Mouse (Mus musculus): Measurements from ENCODE around the gene Ttc17. TPM values are rescaled to one million over a fixed set of nuclear protein-coding genes. Genes with fewer than 3 reads are reported as not detected.
A peak's percentile ranks its signal among the peaks of the same experiment; 100 is the strongest.

Ttc17 gene
- total RNA-seq, 2 experiments from 2014 or later = 13.7 to 15.3 TPM

- intact Hi-C loops (cut with DNase I; ENCODE audit: low total_unique reads) = no loop called here
- DNase-seq = no peak
Observed at GRCm38 (mm10) chr2:94319780-94320179, 86.7 kb downstream of the Ttc17 start.

DNA sequence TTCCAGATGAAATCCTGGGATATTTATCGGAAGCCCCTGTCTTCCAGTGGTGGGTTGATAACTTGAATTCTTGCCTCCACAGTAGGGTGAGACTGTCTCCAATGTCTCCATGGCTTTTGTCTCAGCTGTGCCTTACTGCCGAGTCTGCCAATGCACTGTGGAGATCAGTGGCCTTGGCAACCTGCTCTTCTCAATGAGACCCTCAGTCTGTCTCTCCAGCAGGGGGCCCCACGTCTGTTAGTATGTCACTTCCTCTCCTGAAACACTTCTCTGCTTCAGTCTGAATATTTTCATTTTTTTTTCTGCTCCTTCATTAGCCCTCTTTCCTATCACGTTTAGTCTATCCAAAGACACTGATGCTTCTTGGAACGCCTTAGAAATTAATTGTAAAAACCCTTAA, 90.0 kb downstream of the Ttc17 start:
- intact Hi-C loops (cut with DNase I; ENCODE audit: low total_unique reads) = no loop called here
- no peak for DNase-seq

DNA sequence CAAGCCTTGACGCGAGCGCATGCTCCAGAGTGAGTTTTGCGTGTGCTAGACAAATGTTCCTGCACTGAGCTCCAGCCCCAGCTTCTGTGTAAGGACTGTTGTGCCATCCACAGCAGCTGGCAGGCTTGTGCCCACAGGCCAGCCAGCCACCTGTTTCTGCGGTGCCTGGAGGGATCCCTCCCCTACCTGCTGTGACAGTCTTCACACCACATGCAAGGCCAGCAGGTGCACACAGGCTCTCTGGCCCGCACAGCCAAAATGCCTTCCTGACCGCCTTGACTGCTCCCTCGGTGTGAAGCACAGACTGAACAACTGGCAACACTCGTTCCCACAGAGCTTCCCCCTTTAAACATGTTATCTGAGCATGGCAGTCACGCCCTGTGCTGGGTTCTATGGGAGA, 102.5 kb downstream of the Ttc17 start:
- intact Hi-C loops (cut with DNase I; ENCODE audit: low total_unique reads) = no loop called here
- DNase-seq = peak; percentile 12

DNA sequence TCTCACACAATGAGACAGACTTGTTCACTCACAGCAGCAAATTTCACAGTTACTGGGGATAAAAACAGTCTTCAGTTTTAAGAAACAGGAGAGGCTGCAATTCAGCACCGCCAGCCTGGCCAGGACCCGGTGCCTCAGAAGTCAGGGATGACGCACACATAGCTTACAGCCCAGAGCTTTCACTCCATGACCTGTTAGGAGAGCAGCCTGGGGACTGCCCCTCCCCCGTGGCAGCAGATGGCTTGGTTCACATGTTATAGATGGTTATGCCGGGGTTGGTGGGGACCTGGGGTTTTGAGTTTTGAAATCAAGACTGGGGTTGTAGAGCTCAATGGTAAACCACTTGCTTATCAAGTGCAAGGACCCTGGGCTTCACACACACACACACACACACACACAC, 104.1 kb downstream of the Ttc17 start:
- no peak for DNase-seq
- intact Hi-C loops (cut with DNase I; ENCODE audit: low total_unique reads) = no loop called here

GRCm38 (mm10) chr2:94301749-94302148, 104.7 kb downstream of the Ttc17 start:
- intact Hi-C loops (cut with DNase I; ENCODE audit: low total_unique reads) = no loop called here
- DNase-seq = no peak

DNA sequence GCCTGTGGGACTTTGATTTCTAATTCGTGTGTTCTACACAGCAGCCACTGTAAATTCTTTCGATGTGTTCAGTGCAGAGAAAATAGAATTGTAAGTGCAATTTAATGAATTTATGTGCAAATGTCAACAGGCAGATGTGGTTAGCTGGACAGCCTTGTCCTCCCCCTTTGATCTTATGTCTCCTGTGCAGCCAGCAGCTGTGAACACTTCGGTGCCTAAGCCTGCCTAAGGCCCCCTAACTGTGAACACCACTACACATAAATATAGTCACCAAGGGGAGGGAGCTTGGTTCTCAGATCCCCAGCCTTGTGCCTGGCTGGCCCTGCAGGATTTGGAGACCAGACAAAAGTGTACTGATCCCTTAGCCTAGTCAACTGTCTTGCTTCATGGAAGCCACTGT, 109.0 kb downstream of the Ttc17 start:
- no peak for DNase-seq
- intact Hi-C loops (cut with DNase I; ENCODE audit: low total_unique reads) = no loop called here

DNA sequence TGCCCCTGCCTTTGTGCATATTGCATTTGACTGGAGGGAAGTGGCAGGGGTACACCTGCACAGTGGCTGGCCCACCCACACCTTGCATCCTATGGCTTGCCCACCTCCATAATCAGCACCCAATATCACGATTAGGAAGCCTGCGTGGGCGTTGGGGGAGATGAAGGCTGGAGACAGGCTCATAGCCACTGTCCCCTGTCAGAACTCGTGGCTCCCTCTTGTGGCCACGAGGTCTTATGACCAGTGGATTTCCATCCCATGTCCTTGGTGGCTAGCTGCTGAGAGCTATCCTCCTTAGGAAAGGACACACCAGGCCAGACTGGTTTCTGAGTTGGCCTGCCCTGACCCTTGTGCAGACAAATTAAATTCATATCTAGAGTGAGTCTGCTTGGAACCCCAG, 116.0 kb downstream of the Ttc17 start:
- intact Hi-C loops (cut with DNase I; ENCODE audit: low total_unique reads) = loop anchor here (5.0 kb wide), 1 partner anchor 38 kb away; no protein-coding TSS in a partner anchor
- peak; percentile 63 for DNase-seq

DNA sequence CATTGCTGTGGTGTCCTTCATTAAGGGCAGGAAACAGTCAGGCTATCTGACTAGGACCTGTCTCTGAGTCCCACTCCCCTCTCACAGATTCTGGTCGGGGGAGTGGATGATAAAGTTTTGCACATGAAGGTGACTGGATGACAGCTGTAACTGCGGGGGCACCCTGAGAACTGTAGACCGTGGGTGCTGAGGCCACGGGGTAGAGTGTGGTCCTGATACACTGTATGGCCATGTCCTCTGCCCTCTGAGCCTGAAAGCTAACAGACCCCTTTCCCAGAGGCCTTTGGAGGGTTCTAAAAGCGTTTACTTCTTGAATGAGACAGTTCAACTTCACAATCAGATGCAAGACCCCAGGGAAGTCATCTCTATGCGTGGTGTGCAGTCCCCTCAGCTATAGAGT, 116.8 kb downstream of the Ttc17 start:
- no peak for DNase-seq
- intact Hi-C loops (cut with DNase I; ENCODE audit: low total_unique reads) = loop anchor here (5.0 to 10.0 kb wide), 2 partner anchors 37 to 255 kb away; no protein-coding TSS in a partner anchor

DNA sequence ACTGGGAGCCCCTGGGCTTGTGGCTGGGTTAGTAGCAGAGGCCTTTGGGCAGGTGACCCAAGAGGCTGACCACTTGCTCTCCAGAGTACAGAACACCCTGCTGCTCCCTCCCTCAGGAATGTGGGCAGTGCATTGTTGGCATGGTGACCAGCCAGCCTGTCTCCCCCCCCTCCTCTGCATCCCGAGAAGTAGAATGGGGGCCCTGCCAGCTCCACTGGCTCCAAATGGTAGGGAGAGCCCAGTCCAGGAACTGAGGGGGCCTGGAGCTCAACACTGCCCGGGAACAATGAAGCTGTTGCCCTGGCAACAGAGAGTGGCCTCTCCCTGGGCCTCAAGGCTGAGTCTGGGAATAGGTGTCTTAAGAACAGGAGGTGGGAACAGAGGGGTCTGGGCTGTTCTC, 117.3 kb downstream of the Ttc17 start:
- intact Hi-C loops (cut with DNase I; ENCODE audit: low total_unique reads) = loop anchor here (10.0 kb wide), 1 partner anchor 254 kb away; no protein-coding TSS in a partner anchor
- peak; percentile 11 for DNase-seq

DNA sequence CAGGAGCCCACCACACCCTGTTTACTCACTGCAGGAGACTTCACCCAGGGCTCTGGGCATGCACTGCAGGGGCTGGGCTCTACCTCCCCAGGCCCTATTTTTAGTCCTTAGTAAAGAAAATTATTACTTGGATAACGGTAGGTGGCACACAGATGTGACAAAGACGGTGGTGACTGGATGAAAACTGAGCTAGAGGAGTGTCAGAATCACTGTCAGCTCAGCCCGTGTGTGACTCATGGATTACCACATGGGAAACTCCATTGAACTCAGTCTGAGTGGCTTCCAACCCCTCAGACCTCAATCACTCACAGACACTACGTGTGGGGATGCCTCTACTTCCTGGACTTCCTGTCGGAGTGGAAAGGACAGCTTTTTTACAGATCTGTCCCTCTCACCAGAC, 118.4 kb downstream of the Ttc17 start:
- DNase-seq = no peak
- intact Hi-C loops (cut with DNase I; ENCODE audit: low total_unique reads) = loop anchor here (10.0 kb wide), 1 partner anchor 253 kb away; no protein-coding TSS in a partner anchor

GRCm38 (mm10) chr2:94287435-94287834, 119.1 kb downstream of the Ttc17 start:
- no peak for DNase-seq
- intact Hi-C loops (cut with DNase I; ENCODE audit: low total_unique reads) = loop anchor here (10.0 kb wide), 1 partner anchor 253 kb away; no protein-coding TSS in a partner anchor

DNA sequence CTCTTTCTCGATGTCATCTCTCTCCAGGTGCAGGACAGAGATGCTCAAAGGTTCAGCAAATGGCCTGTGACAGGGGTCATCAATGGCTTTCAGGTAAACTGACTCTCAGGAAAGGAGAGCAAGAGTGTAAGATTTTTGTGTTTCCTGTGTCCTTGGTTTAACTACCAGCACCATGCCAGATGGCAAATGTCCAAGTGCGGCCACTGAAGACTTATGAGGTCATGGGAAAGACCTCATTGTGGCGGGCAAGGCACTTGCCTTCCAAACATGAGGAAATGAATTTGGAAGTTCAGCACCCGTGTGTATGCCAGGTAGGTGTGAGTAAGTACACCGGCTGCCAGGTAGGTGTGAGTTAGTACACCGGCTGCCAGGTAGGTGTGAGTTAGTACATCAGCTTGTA, 123.0 kb downstream of the Ttc17 start:
- peak; percentile 11 for DNase-seq

GRCm38 (mm10) chr2:94279596-94279995, 126.9 kb downstream of the Ttc17 start:
- DNase-seq = no peak
- intact Hi-C loops (cut with DNase I; ENCODE audit: low total_unique reads) = no loop called here

More for the DNA sequence above, 123.0 kb downstream of the Ttc17 start:
- intact Hi-C loops (cut with DNase I; ENCODE audit: low total_unique reads) = loop anchor here (10.0 kb wide), 1 partner anchor 249 kb away; no protein-coding TSS in a partner anchor

DNA sequence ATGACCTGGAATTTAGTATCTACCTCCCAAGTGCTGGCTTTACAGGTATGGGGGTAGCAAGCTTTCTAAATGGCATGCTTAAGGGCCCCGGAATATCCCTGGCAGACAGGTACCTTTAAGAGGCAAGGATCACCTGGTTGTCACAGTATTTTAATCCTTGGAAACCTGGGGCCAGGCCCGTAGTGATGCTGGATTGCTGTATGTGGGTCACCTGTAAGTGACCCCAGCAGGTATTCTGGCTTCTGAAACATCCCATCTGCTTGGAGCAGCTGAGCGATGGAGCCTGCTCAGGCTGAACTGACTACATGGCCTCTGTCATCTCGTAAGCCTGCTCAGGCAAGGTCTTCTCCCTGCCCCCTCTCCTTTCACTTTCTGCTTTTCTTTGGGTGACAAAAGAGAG, 130.4 kb downstream of the Ttc17 start:
- intact Hi-C loops (cut with DNase I; ENCODE audit: low total_unique reads) = no loop called here
- DNase-seq = no peak

DNA sequence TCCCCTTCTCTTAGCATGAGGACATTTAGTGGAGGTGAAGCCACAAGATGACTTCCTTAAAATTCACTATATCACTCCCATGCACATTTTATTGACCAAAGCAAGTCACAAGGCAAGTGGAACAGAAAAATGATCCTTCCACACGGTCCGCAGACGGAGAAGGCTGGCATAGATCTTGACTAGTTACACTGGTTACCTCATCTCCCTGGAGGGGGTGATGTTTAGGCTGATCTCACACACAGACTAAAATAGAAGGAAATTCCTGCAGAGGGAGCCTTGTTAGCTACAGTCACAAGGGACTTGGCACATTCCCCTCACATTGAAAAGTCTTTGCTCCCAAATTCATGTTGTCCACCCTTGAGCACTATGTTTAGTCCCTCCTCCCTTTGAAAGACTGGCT, 130.8 kb downstream of the Ttc17 start:
- DNase-seq = no peak
- intact Hi-C loops (cut with DNase I; ENCODE audit: low total_unique reads) = no loop called here

GRCm38 (mm10) chr2:94273154-94274021, 133.1 kb downstream of the Ttc17 start:
- intact Hi-C loops (cut with DNase I; ENCODE audit: low total_unique reads) = no loop called here
- DNase-seq = peak; percentile 78

- intact Hi-C loops (cut with DNase I; ENCODE audit: low total_unique reads) = no loop called here
Observed at GRCm38 (mm10) chr2:94271176-94271575, 135.3 kb downstream of the Ttc17 start.

GRCm38 (mm10) chr2:94268835-94269234, 137.7 kb downstream of the Ttc17 start:
- DNase-seq = no peak
- intact Hi-C loops (cut with DNase I; ENCODE audit: low total_unique reads) = no loop called here

More at GRCm38 (mm10) chr2:94271176-94271575, 135.3 kb downstream of the Ttc17 start:
- no peak for DNase-seq

GRCm38 (mm10) chr2:94267213-94267850, 139.2 kb downstream of the Ttc17 start:
- intact Hi-C loops (cut with DNase I; ENCODE audit: low total_unique reads) = no loop called here
- DNase-seq = no peak

DNA sequence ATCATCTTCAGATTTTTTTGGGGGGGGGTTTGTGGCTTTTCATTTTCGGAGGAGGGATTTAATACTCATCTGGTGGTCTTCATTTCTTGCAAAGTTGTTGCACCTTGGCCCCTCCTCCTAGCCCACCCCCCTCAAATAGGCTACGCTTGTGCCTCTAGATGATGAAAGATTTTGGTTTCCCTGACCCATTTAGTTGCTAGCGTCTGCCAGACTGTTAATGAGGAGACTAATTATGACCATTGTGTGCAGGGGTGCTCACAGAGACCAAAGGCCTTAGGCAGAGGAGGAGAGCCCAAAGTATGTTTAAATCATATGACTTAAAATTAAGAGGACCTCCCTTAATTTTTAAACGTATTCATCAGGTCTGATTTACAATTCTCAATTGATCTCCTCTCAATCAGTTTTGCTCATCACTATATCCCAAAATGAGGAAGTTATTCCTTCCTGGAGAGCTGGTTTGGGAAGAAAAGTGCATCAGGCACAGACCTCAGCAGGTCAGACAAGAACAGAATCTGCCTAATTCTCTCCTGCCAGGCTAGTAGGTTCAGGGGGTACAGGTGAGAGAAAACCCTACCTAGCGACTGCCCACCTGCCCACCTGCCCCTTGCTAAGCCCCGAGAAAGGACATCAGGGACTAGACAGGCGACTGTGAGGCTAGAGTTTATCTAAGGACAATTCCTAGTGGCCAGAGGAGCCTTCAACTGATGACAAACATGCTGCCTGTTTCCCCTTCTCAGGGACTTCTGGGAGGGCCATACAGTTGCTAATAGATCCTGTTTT, 139.9 kb downstream of the Ttc17 start:
- DNase-seq = no peak
- intact Hi-C loops (cut with DNase I; ENCODE audit: low total_unique reads) = no loop called here
